Mouse (Mus musculus) right cerebral cortex, adult 18-20 months (tissue): ENCODE measurements around the gene Pigs.

Experiments used
- DNase-seq: peaks from one replicate; pipeline ENCODE4 v3.0.0; 2022; ENCODE audit warnings: mixed read lengths

Pigs gene

DNA sequence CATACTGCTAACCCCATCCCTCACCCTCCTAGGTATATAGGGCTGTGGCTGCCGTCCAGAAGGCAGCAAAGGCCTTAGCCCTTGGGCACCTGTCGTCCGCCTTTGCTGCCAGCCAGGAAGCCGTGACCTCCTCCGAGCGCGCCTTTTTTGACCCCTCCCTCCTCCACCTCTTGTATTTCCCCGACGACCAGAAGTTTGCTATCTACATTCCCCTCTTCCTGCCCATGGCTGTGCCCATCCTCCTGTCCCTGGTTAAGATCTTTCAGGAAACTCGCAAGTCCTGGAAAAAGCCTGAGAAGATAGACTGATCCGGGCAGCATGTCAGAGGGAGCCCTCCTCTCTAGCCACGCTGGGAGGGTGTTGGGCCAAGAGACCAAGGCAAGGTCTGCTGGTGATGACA, 13.5 kb downstream of the Pigs start:
- DNase-seq: no peak

DNA sequence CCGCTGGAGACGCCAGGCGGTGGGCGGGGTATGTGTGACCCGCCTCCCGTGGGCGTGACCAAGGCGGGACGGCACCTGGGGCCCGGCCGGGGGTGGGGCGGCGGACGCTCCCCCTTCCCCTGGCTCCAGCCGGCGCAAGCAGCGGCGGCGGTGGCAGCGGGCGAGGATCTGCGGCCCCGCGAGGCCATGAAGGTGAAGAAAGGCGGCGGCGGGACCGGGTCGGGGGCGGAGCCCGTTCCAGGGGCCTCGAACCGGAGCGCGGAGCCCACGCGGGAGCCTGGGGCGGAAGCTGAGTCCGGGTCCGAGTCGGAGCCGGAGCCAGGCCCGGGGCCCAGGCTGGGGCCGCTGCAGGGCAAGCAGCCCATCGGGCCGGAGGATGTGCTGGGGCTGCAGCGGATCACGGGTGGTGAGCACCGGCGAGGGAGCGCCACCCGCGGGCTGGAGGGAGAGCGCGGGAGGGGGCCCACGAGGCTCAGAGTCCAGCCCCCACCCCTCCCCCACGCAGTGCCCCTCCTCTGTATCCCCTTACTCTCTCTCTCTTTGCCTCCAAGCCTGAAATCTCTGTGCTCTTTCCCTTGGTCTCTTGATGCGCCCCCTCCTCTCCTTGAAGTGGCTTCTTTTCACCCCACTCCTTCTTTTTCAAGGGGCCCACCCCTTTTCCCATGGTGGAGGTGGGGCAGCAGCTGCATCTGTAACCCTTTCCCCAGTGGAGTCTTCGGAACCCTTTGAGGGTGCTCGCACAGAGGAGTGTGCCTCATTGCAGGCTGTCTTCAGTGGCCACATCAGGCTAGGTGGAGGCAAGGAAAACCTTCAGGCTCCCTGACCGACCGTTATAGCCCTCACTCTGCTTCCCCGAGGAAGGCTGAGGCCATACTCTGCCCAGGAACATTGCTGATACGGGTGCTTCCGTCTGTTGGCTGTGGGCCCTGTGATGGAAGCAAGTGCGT, 15.4 kb downstream of the Pigs start, which contains the start of gene Unc119:
Gene Unc119, plus strand, starts transcription at position 102 of the 947 bp plus-strand sequence.
- DNase-seq: peak; percentile 76

DNA sequence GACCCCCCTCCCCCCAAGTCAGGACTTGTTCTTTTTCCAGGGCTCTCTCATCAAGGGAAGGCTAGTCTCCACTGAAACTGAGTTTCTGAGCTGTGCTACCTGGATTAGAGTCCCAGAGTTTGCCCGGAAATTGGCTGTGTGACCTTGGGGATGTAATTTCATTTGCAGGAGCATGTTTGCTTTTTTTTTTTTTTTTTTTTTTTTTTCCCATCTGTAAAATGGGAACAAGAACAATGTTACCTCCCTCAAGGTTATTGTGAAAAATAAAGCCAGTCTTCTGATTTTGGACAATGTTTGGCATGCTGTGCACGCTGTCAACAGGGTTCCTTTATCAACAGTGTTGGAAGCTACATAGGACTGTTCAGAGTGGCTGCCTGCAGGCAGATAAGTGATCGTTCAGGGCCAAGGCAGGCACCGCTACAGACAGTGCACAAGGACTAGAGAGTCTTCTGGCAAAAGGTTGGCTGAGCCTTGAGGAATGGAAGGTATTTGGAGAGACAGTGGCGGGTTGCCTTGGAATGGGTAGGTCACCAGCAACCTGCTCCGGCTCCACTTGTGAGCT, 16.2 kb downstream of the Pigs start:
- no peak for DNase-seq

DNA sequence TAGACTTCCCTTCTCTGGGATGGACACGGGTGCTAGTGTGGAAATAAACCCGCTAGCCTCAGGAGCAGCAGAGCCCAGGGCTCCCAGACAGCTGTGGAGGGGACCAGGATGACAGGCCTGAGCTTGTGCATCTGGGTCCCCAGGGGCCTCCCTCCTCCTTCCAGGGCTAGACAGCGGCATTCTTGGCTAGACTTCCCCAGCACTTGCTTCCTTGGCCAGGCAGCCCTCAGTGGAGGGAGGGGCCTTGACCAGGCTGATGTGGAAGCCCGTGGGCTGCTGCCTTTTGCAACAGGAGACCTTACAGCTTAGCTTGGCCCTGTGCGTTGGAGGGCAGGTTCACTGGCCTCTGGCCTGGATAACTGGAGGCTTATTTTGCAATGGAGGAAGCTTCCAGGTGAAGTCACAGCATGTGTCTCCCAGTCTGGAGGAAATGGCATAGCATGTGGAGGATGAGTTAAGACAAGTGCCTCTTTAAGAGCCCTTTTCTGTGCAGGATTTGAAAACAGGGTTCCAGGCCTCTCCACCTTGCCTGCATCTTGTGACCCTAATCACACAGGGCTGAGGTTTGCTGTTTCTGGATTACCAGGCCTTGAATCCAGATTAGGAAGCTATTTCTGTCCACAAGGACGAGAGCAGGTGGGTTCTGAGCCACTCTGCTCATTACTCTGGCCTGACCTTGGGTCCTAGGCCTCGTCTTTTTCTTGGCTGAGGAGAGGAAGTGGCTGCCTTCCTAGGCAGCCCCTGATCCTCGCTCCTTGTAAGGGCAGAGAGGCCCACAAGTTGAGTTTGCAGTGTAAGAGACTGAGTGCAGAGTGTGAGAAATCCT, 16.9 kb downstream of the Pigs start:
- DNase-seq: no peak

DNA sequence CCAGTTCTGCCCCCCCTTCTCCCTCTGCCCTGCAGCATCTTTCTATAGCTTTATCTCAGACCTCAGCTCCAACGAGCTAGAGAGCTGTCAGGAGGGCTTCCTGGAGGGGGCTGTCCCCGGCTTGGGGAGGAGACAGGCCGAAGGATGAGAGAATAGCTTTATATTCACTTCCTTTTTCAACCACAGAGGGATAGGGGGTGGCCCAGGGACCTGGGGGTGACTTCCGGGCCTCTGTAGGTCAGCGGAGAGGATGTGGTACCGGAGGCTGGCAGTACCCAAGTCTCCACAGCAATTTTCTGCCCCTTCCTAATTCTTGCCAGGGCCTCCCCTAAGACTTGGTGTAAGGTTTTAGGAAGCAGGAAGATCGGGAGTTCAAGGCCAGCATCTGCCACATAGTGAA, 17.6 kb downstream of the Pigs start:
- DNase-seq: no peak

DNA sequence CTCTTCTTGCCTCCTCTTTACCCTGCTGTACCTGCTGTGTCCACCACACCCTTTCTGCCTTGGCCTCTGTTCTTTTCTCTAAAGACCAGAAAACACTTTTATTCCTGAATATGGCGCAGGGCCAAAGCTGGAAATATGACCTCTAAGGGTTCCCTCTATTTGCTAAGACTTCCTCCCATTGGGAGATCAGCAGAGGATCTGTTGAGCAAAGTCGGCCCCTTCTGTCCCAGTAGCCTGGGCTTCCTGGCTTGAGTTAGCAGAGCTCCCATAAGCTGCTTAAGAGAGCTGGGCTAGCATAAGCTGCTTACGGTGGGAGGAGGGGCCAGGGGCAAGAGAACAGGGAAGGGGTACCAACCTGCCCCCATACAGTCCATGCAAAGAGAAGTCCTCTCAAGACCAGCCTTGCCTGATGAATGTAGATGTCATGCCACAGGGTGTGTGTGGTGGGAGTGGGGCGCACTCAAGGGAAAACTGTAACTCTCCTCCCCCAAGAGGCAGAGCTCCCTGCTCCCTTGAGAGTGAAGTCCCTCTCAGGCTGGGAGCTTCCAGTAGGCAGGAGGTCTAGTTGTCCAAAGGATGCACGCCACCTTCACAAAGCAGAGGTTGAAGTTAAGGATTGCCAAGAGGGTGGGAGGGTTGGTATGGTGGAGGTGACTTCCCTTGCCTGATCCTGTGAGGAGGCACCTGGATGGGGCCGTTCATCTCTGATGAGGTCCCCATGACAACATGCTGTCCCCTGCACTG, 18.3 kb downstream of the Pigs start:
- DNase-seq: no peak

DNA sequence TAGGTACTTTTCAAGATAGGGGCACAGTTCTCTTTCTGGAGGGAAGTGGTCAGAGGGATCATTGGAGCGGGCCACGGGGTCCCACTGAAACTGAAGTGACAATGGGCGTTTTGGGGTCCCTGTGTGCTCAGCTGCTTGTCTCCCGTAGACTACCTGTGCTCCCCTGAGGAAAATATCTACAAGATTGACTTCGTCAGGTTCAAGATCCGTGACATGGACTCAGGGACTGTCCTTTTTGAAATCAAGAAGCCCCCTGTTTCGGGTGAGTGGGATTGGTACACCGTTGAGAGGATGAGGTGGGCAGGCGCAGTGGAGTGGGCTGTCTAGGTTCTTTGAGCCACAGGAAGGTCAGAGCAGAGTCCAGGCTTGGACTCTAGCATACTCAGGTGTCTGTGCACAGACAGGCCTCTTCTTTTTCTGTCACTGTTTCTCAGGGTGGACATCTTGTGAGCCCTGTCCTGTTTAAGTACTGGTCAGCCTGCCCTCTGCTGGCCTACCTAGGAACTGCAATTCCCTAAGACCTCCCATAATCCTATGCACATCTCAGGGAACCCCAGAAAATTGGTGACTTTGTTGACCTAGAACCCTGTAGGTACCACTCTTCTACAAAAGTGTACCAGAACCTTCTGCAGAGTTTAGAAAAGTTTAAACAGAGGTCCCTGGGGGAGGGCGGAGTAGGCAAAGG, 19.0 kb downstream of the Pigs start:
- DNase-seq: peak; percentile 51

DNA sequence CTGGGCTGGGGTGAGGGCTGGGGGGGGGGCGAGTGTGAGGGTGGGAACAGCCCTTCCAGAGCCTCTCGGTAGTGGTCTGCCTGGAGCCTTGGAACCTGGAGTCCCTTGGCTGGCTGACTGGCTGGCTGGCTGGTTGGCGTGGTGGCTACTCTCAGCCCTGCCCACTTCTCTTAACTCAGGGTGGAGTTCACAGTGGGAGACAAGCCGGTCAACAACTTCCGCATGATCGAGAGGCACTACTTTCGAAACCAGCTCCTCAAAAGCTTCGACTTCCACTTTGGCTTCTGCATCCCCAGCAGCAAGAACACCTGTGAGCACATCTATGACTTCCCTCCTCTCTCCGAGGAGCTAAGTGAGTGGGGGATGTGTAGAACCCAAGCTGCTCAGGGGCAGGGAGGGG, 19.7 kb downstream of the Pigs start:
- DNase-seq: no peak

DNA sequence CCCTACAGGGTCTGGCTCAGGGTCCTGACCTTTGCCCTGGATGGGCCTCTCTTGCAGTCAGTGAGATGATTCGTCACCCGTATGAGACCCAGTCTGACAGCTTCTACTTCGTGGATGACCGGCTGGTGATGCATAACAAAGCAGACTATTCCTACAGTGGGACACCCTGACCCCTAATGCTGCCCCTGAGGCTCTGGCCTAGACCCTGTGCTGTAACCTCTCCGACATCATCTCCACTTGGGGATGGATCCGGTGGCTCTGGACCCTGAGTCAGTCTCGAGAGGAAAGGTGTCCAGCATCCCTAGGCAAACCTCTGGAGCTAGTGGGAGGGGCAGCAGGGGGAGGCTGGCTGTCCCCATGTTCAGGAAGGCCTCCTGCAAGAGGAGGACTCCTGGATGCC, 20.3 kb downstream of the Pigs start:
- no peak for DNase-seq

DNA sequence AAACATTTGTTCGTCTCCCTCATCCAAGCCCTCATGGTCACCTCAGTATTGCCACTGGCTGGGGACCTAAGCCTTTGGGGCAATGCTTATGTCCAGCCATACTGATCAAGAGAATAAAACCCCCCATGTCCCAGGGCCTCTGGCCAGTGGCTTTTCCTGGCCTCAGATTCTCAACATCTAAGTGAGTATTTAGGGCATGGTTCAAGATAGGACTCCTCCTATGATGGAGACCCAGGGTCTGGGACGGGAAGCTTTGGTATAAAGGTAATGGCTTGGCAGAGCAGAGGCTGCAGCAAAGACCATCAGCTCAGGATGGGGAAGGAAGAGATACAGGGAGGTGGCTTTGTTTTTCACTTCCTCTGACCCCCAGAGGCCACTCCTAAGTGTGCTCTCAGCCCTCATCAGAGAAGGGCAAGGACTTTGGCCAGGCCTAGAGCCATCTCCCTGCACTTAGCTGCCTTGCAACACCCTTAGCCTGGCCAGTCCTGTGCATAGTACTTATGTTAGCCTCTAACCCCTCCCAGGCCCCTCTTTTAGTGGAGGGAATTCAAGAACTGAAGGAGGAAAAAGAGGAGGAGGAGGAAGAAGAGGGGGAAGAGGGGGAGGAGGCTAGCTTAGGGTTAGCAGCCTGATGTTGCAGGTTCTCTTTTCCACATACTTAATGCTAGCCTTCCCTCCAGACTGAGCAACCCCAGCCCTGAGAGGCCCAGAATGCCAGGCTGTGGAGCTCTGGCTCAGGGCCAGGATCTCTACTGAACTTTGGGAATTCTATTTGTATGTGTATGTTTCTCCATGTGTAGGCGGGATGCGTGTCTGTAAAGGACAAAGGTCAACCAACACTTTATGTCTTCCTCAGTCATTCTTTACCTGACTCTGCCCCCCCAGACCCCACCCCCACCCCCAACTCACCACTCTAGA, 21.5 kb downstream of the Pigs start:
- no peak for DNase-seq

DNA sequence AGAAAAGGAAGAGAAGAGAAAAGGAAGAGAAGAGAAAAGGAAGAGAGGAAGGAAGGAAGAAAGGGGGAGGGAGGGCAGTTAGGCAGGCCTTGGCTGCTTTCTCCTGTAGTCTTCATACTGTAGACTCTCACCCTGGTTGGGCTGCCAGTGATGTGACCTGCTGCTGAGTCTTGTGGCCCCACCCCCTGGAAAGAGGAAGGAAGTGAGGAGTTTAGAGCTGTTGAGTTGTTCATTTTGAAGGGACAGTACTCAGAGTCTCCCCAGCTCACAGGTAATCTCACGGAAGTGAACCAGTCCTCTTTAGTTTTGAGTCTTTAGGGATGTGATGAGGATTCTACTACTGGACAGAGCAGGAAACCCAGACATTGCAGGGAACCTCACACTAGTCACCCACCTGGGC, 24.9 kb downstream of the Pigs start:
- DNase-seq: no peak

DNA sequence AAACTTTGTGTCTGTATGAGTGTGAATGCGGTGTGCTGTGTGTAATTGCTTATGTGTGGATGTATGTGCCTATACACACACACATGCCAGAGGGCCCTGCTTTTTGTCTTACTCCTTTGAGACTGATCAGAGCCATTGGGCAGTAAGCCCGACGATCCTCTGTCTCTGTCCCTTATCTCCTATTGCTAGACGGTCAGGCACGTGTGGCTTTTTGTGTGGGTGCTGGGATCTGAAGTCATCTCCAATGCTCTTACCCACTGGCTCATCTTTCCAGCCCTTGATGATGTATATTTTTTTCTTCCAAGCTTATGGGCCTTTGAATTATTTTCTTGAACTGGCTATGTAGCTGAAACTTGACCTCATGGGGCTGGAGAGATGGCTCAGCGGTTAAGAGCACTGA, 26.7 kb downstream of the Pigs start:
- no peak for DNase-seq

DNA sequence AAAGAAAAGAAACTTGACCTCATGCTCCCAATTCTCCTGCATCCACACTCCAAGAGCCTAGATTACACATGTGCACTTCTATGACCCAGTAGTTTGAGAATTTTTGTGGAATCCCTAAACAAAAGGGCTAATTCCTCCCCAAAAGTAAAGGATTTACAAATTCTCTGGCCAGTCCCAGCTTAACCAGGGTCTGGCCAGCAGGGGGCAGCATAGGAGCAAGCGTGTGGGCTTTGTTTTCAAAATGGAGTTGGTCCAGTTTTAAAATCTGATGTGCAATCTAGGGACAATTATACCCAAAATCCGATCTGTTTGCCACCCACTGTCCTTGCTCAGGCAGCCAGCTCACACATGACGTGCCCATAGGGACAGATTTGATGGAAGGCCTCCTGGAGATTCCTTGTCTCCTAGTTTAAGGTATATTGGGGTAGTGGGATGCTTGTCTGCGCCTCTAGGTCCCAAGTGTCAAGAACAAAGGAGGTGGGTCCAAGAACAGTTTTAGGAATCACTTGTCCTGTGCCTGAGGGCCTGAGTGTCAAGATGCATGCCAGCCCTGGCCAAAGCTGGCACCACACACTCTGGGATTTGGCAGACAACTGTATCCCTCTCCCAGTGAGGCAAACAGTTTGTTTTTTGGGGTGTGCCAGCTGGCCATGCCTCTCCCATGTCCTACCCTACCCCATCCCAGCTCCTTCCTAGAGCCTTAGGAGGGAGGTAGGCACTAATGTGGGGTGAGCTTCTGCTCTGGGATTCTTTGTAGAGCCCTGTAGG, 27.4 kb downstream of the Pigs start:
- DNase-seq: peak; percentile 33

DNA sequence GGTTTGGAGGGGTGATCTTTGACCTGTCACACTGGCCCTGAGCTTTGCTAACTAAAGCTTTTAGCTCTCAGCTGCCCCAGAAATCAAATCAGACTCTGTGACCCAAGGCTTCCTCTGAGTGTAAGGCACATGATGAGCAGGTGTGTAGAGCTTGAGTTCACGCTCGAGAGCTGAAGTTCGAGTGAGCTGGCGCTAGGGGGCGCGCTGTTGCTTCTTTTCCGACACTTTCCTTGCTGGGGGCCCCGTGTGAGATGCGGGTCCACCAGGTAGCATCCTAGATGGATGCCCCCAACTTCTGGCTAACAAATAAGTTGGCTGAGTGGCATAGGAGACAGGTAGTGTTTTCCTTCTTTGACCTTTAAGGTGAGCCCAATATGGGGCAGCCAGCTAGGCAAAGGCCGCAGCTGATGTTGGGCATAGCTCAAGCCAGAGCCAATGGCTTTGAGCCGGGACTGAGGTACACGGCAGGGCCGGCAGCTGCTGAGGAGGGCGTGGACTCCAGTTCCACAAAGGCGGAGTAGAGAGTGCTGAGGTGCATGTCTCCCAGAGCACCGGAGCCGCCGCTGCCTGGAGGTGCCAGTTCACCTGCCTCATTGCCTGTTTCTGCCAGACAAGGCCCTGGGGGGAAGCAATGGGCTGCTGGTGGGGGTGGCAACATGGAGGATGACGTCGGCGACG, 30.3 kb downstream of the Pigs start:
- no peak for DNase-seq

DNA sequence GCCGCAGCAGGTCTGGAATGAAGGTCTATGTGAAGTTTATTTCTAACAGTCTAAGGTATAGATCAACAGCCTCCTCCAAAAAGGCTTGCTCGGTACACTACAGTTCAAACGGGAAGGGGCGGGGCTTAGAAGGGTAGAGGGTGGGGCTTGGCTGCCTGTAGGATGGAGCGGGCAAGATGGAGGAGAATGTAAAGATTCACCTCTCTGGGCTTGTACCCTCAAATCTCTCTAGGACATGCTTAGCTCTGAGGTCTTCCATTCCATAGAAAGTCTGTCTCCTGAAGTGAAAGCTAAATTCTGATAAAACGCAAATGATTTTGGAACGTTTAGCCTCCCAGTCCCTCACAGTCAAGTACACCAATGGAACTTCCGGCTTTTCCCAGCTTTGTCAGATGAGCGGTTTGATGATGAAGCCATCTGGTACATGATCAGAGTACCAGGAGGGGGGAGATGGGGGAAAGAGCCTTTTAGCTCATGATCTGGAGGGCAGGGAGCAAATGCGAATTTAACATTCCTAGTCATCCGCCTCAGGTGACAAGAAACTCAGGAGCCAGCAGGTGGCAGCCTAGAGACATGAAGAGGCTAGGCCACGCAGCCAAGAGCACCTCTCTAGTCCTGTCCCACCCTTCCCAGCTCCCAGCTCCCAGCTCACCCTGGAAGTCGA, 32.0 kb downstream of the Pigs start:
- peak; percentile 68 for DNase-seq

DNA sequence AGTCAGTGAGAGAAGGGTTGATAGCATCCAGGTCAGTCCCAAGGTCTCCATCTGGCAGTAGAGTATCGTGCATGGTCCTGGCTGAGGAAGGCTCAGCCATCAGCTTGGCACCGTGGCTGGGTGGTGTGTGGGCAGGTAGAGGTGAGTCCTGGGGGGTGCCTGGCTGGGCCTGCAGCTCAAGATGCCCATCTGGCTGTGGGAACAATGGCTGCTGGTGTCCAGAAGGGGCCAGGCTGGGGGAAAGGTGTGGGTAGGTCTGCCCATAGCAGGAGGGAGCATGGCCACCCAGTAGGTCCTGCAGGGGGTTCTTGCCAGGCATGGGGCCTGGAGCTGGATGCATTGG, 32.5 kb downstream of the Pigs start:
- no peak for DNase-seq

DNA sequence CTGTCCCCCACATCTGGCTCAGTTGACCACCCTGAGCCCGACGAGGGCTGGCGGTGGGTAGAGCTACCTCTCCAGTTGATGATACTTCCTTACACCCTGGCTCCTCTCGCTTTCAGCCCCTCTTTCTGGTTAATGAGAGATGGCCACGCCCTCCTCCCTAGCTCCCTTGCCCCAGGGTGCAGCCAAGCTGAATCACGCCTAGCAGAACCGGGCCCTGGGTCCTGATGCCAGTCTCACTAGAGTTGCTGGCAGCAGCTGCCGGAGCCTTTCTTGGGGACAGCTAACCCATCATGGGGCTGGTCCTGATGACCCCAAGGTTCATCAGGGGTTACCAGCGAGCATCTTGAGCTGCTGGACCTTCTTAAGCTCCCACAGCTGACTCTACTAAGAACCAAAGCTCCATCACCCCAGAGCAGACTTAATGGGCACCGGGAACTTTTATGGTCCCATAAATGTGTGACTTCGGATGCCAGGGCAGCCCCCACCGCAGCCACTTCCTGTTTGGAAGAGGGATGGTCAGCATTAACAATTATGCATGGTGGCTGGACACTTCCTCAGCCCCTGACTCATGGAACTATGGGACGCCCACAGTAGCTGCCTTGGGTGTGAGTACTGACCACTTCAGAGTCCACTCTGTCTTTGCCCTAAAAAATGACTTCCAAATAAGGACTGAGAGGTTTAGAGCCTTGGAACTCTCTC, 35.2 kb downstream of the Pigs start:
- DNase-seq: no peak

DNA sequence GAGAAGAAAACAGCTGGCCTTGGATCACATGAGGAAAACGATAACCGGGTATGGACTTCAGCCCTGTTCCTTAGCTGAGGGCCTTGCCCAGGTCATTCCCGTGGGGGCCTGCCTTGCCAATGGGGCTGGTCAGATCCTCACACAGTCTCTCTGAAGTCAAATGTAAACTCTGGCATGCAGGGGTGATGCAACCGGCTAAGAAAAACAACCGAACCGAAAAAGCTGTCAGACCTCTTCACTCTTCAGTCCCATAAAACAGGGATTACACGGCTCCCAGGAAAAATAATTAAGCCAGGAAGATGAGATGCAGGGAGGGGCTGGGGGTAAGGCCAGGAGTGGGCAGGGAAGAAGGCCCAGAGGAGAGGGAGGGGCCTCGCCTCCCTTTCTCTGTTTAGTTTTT, 35.9 kb downstream of the Pigs start:
- no peak for DNase-seq
